In genomic region chrX:135839397-135840391, GRCm38 (mm10) we compare ENCODE assay signal across 8 mouse cellular contexts. TPM values are rescaled to one million over a fixed set of nuclear protein-coding genes. Genes with fewer than 3 reads are reported as not detected.
DNase-seq lines count a peak whose midpoint lies in the region; ATAC-seq and TF ChIP-seq lines count a peak whose summit lies in the region.
"Not testable (repeated sequence)": the region's sequence is repeated elsewhere in the genome, so short reads cannot be mapped to it uniquely, and the experiment has no call there.

No protein-coding gene starts in this region.

- H3K4me1 ChIP-seq in hindbrain, embryonic 10.5 days (replicated peaks); liver, postnatal 0 days (ENCODE audit: insufficient read depth); neural tube, embryonic 11.5 days (ENCODE audit: control insufficient read depth, insufficient read depth, low read length): not testable (repeated sequence)

- not testable (repeated sequence) for H3K36me3 ChIP-seq in hindbrain, embryonic 10.5 days; liver, postnatal 0 days (replicated peaks; ENCODE audit: insufficient read depth, low read length); neural tube, embryonic 11.5 days (ENCODE audit: control insufficient read depth, insufficient read depth, low read length)

- DNase-seq in MN1 (ENCODE audit: low spot score): peak; percentile 58
- DNase-seq in cerebellum, adult 9-11 months: peak; percentile 72
- peak; percentile 51 for DNase-seq in forelimb bud, embryonic 11.5 days (ENCODE audit: low read depth, low spot score)
- peak; percentile 26 for DNase-seq in hindbrain, embryonic 10.5 days (ENCODE audit: low spot score)
- DNase-seq in layer of hippocampus, adult 18-20 months (ENCODE audit: low spot score in 2 of 2): peak; percentile 38 to 43
- not testable (repeated sequence) for DNase-seq in liver, postnatal 0 days; neural tube, embryonic 11.5 days (ENCODE audit: low spot score)
- DNase-seq in testis, postnatal 10 days (ENCODE audit: low spot score): peak; percentile 43

- H3K4me3 ChIP-seq in hindbrain, embryonic 10.5 days: peak overlapping the region; percentile 59
- H3K4me3 ChIP-seq in liver, postnatal 0 days (ENCODE audit: low read depth, low read length): peak overlapping the region; percentile 19
- peak overlapping the region; percentile 38 for H3K4me3 ChIP-seq in neural tube, embryonic 11.5 days (ENCODE audit: low read depth, low read length)

- H3K27me3 ChIP-seq in hindbrain, embryonic 10.5 days (ENCODE audit: insufficient read depth, poor library complexity, severe bottlenecking); liver, postnatal 0 days (ENCODE audit: insufficient read depth, low read length); neural tube, embryonic 11.5 days (ENCODE audit: control insufficient read depth, insufficient read depth, low read length): not testable (repeated sequence)

- ATAC-seq in liver, postnatal 0 days: not testable (repeated sequence)
- peak; percentile 33 for ATAC-seq in neural tube, embryonic 11.5 days (ENCODE audit: insufficient read depth, low FRiP score, low TSS enrichment)

- H3K4me2 ChIP-seq in liver, postnatal 0 days (ENCODE audit: low read depth, low read length): peak overlapping the region; percentile 61
- peak overlapping the region; percentile 73 for H3K4me2 ChIP-seq in neural tube, embryonic 11.5 days (ENCODE audit: low read depth)

- H3K9ac ChIP-seq in liver, postnatal 0 days (replicated peaks): not testable (repeated sequence)
- H3K9ac ChIP-seq in neural tube, embryonic 11.5 days (ENCODE audit: low read length): peak overlapping the region; percentile 47

- not testable (repeated sequence) for H3K9me3 ChIP-seq in hindbrain, embryonic 10.5 days; liver, postnatal 0 days (ENCODE audit: low read length); neural tube, embryonic 11.5 days (ENCODE audit: control insufficient read depth, low read length)

- TF ChIP-seq EP300 in liver, postnatal 0 days (IDR thresholded peaks at IDR 0.05; ENCODE audit: low read depth): not testable (repeated sequence)

- TF ChIP-seq CTCF in liver, postnatal 0 days (IDR thresholded peaks at IDR 0.05; ENCODE audit: low read depth): peak; percentile 58

- H3K27ac ChIP-seq in hindbrain, embryonic 10.5 days: peak overlapping the region; percentile 62; the same call in 1 of the 2 replicates
- H3K27ac ChIP-seq in liver, postnatal 0 days (ENCODE audit: low read depth); neural tube, embryonic 11.5 days (ENCODE audit: low read depth, low read length): not testable (repeated sequence)

- WGBS in hindbrain, embryonic 10.5 days: 22% methylated on average over 17 of the region's 17 CpGs
- WGBS in liver, postnatal 0 days (ENCODE audit: insufficient replicate concordance): 18% methylated on average over 13 of the region's 17 CpGs
- 17% methylated on average over 15 of the region's 17 CpGs for WGBS in neural tube, embryonic 11.5 days

RNA-seq across cellular contexts. Expression of gene Gprasp2, which starts 0.9 kb away (rescaled TPM):
- polyA plus RNA-seq in hindbrain, embryonic 10.5 days (2016; fragmentation: Nextera tagmentation; extraction: Ambion mirVana): 23.9 and 31.5 TPM in 2 replicates
- total RNA-seq in layer of hippocampus, adult 18-20 months (2021): 100 to 1,000 TPM; 194 to 223 TPM
- polyA plus RNA-seq in liver, postnatal 0 days (2015; fragmentation: Nextera tagmentation; extraction: Ambion mirVana): 0.19 and 0.26 TPM in 2 replicates
- polyA plus RNA-seq in neural tube, embryonic 11.5 days (2014; fragmentation: Nextera tagmentation; extraction: Ambion mirVana): 42.4 and 45.1 TPM in 2 replicates

RNA-seq across cellular contexts. Expression of gene Bhlhb9, which starts 42.3 kb away (rescaled TPM):
- 46.1 and 51.0 TPM in 2 replicates for polyA plus RNA-seq in hindbrain, embryonic 10.5 days (2016; fragmentation: Nextera tagmentation; extraction: Ambion mirVana)
- total RNA-seq in layer of hippocampus, adult 18-20 months (2021): 10 to 100 TPM; 67.0 to 73.8 TPM
- polyA plus RNA-seq in liver, postnatal 0 days (2015; fragmentation: Nextera tagmentation; extraction: Ambion mirVana): 18.8 and 19.3 TPM in 2 replicates
- 67.8 and 72.4 TPM in 2 replicates for polyA plus RNA-seq in neural tube, embryonic 11.5 days (2014; fragmentation: Nextera tagmentation; extraction: Ambion mirVana)

Comparison
In these comparisons a context has a peak if more than half of its experiments do, and no peak if none do; other contexts are left out.
1. RNA of gene Gprasp2, which starts 0.9 kb away (polyA plus RNA-seq): 42.4 to 45.1 TPM in neural tube, embryonic 11.5 days and 23.9 to 31.5 TPM in hindbrain, embryonic 10.5 days; 0.19 to 0.26 TPM in liver, postnatal 0 days; every median in the first group is over 10 times any median in the second.
2. Peak in every context shown above with its lines, with median percentiles within 50 percentile points of each other: H3K4me3 ChIP-seq.